In the genomic region with DNA sequence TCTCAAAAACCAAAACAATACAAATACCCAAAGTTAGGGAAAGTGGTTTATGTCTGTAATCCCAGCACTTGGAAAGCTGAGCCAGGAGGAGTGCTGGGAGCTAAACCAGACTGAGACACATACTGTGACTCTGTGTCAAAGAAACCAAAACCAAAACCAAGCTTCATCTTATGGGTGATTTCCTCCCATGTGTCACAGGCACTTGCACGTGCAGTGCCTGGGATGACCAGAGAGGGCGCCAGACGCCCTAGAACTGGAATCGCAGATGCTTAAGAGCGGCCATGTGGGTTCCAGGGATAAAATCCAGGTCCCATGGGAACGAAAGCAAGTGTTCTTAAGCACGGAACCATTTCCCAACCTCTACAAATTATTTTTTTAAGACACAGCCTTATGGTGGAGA, we compare ENCODE assay signal across 8 mouse cellular contexts.
DNase-seq lines count a peak whose midpoint lies in the region; ATAC-seq and TF ChIP-seq lines count a peak whose summit lies in the region.

No protein-coding gene starts in this region.

- no peak overlapping the region for H3K27ac ChIP-seq in forebrain, embryonic 10.5 days
- no peak overlapping the region for H3K27ac ChIP-seq in forebrain, embryonic 13.5 days
- no peak overlapping the region for H3K27ac ChIP-seq in stomach, postnatal 0 days (replicated peaks)

- TF ChIP-seq CTCF in stomach, postnatal 0 days (IDR thresholded peaks at IDR 0.05; ENCODE audit: low read depth), result peak; percentile 84

- no peak overlapping the region for H3K4me2 ChIP-seq in forebrain, embryonic 13.5 days
- no peak overlapping the region for H3K4me2 ChIP-seq in stomach, postnatal 0 days (replicated peaks; ENCODE audit: low read depth)

- no peaks in the 10 kb centered on the region for H3K36me3 ChIP-seq in forebrain, embryonic 10.5 days (replicated peaks)
- no peaks in the 10 kb centered on the region for H3K36me3 ChIP-seq in forebrain, embryonic 13.5 days (ENCODE audit: poor library complexity, severe bottlenecking)
- no peaks in the 10 kb centered on the region for H3K36me3 ChIP-seq in stomach, postnatal 0 days (ENCODE audit: control insufficient read depth, insufficient read depth, low read length)

- H3K27me3 ChIP-seq in forebrain, embryonic 10.5 days (ENCODE audit: poor library complexity, severe bottlenecking), result no peaks in the 10 kb centered on the region
- H3K27me3 ChIP-seq in forebrain, embryonic 13.5 days, result no peaks in the 10 kb centered on the region
- no peaks in the 10 kb centered on the region for H3K27me3 ChIP-seq in stomach, postnatal 0 days (ENCODE audit: control insufficient read depth, insufficient read depth, low read length)

- no peak for ATAC-seq in forebrain, embryonic 13.5 days
- ATAC-seq in stomach, postnatal 0 days (ENCODE audit: low FRiP score, low TSS enrichment), result 0 out of 2 replicates have a peak, but pooled peaks have one; percentile 21

- H3K4me3 ChIP-seq in forebrain, embryonic 10.5 days, result no peak overlapping the region
- no peak overlapping the region for H3K4me3 ChIP-seq in forebrain, embryonic 13.5 days
- no peak overlapping the region for H3K4me3 ChIP-seq in stomach, postnatal 0 days (ENCODE audit: low read depth, low read length)

- H3K9me3 ChIP-seq in forebrain, embryonic 10.5 days, result no peaks in the 10 kb centered on the region
- no peaks in the 10 kb centered on the region for H3K9me3 ChIP-seq in forebrain, embryonic 13.5 days (replicated peaks)
- H3K9me3 ChIP-seq in stomach, postnatal 0 days (ENCODE audit: control insufficient read depth, low read length), result no peaks in the 10 kb centered on the region

- DNase-seq in forebrain, embryonic 10.5 days (ENCODE audit: extremely low spot score, low spot score), result peak; percentile 33
- peak; percentile 60 for DNase-seq in ovary, postnatal 14 days (ENCODE audit: low spot score)
- no peak for DNase-seq in ovary, postnatal 10 days (ENCODE audit: low spot score)
- DNase-seq in c-Kit-positive CD71-positive TER-119-negative erythroid progenitor cells, embryonic 14.5 days (ENCODE audit: low read depth), result peak; percentile 24
- DNase-seq in induced T-regulatory cell, adult 2 months (ENCODE audit: low read depth), result peak; percentile 89
- peak; percentile 84 for DNase-seq in lung, postnatal 36 days
- DNase-seq in stomach, postnatal 0 days (ENCODE audit: low spot score), result peak; percentile 86

- TF ChIP-seq EP300 in stomach, postnatal 0 days (optimal IDR thresholded peaks at IDR 0.05), result no peak

- H3K4me1 ChIP-seq in forebrain, embryonic 10.5 days, result peaks cover 11% of the 10 kb centered on the region; the same call in 1 of the 2 replicates
- no peaks in the 10 kb centered on the region for H3K4me1 ChIP-seq in forebrain, embryonic 13.5 days
- no peaks in the 10 kb centered on the region; the same call in 1 of the 2 replicates for H3K4me1 ChIP-seq in stomach, postnatal 0 days (replicated peaks; ENCODE audit: control insufficient read depth, insufficient read depth)

- no peak overlapping the region for H3K9ac ChIP-seq in forebrain, embryonic 13.5 days
- H3K9ac ChIP-seq in stomach, postnatal 0 days (ENCODE audit: low read length), result no peak overlapping the region

- WGBS in forebrain, embryonic 10.5 days, result 32% methylated on average over 7 of the region's 7 CpGs
- WGBS in forebrain, embryonic 13.5 days, result 41% methylated on average over 7 of the region's 7 CpGs
- 47% methylated on average over 7 of the region's 7 CpGs for WGBS in stomach, postnatal 0 days
